Mouse (Mus musculus) layer of hippocampus, postnatal 14 days (tissue): ENCODE measurements around the gene Canx. TPM values are rescaled to one million over a fixed set of nuclear protein-coding genes. Genes with fewer than 3 reads are reported as not detected.

Source experiments
- DNase-seq, 2 experiments: peaks; one replicate each; pipeline ENCODE4 v3.0.0; 2021 to 2022; ENCODE audit warnings: low spot score in 2 of 2, mixed read lengths in 1 of 2
- total RNA-seq, 2 experiments: library from RNA; stranded (reverse); gene quantifications; 2 replicates each; pipeline ENCODE4 v1.2.3; 2021

Gene Canx
- total RNA-seq, 2 experiments from 2014 or later = 424 to 458 TPM

DNA sequence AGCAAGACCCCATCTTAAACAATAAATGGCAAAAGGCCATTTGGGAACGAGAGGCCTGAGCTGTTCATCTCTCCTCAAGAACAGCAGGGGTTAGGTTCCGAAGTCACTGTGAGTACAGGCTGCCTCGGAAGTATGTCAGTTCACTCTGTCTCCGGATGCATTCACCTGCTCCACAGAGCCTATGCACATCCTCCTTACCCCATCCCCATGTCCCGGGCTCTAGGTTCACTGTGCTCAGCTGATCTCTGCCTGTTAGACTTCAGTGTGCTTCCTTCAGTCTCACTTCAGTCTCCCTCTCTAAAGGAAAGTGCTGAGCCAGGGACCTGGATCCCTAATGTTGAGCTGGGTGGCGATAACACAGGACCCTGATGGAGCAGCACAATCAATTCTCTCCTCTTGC, 47.8 kb downstream of the Canx start:
- DNase-seq = no peak

DNA sequence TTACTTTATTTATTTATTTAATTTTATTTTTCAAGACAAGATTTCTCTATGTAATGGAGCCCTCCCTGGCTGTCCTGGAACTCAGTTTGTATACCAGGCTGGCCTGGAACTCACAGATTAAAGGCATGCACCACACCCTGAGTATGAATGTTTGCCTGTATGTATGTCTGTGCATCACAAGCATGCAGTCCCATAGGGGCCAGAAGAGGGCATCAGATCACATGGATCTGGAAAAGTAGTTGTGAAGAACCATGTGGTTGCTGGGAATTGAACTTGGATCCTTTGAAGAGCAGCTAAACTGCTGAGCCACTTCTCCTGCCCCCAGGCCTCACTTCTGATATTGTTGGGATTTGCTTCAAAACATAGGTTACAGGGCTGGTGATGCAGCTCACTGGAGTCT, 48.4 kb downstream of the Canx start:
- DNase-seq = no peak

DNA sequence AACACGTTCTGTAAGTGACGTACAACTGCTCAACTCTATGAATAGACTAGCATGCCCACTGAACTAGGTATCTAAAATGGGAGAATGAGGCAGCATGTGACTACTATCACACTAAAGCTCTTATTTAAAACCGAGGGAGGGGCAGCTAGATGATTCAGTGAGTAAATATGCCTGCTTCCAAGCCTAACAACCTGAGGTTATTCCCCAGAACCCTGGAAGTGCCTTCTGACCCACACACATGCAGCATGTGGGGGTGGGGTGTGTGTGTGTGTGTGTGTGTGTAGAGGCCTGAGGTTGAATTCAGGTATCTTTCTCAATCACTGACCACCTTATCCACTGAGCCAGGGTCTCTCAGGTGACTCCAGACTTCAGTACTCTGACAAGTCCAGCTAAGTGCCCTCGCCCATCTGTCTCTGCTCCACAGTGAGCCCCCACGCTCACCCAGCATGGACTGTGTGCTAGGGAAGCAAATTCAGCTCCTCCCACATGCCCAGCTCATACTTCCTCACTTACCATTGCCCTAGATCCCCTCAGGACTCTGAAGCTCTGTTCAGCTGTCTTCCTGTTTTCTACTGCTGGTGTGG, 49.8 kb downstream of the Canx start:
- DNase-seq = no peak

DNA sequence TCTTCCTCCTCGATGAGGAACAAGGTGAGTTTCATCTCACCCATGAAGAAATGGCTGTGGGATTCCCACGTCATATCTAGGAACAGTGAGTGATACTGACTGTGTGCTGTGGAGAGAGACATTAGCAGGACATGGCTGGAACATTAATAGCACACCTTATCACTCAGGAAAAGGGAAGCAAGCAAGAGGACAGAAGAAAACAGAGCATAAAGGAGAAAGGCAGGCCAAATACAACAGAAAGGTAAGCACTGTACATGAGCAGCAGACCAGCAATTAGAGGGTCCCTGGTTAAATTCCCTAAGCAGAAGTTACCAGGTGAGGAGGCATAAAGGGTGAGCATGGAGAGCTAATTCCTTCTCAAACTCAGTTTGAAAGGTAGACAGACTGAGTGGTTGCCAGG, 50.4 kb downstream of the Canx start:
- DNase-seq = no peak

DNA sequence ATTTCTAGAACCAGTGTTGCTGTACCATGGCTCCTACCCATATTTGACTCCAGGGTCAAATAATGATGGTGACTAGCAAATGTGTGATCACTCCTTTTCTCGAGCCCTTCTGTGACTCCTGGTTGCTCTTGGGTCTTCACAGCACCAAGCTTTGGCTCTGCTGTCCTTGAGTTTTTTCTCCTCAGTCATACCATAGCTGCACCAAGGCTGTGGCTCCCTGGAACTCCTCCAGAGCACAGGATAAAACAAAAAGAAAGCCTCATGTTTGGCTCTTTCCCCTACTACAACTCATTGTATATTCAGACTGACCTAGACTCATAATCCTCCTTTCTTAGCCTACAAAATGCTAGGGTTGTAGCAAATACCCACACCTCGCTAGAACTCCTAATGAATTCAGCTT, 52.7 kb downstream of the Canx start:
- no peak for DNase-seq

DNA sequence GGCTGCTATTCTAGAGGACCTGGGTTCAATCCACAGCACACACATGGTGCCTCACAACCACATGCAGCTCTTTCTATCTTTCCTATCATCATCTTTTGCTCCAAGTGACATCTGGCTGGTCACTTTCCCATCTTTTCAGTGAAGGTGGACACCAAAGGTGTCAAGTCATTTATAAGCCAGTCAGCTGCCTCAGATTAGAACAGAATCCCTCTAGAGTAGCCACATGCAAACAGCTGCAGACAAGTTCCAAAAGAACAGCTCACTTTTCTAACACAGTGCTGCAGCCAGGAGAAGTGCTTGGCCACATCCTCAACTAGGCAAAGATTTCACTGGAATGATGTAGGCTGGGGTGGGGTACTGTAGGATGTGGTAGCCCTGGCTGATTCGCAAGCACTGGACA, 55.6 kb downstream of the Canx start:
- DNase-seq = no peak

DNA sequence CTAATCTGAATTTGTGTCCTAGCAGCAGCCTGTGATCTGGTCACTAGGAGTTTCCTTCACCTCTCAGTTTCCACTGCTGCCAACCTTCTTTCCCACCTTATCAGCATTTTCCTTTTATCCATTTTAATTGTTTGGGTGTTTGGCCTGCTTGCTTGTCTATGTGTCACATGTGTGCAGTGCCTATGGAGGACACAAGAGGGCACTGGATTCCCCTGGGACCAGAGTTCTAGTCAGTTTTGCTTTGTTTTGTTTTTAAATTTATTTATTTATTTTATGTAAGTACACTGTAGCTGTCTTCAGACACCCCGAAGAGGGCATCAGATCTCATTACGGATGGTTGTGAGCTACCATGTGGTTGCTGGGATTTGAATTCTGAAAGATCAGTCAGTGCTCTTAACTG, 56.3 kb downstream of the Canx start:
- no peak for DNase-seq

DNA sequence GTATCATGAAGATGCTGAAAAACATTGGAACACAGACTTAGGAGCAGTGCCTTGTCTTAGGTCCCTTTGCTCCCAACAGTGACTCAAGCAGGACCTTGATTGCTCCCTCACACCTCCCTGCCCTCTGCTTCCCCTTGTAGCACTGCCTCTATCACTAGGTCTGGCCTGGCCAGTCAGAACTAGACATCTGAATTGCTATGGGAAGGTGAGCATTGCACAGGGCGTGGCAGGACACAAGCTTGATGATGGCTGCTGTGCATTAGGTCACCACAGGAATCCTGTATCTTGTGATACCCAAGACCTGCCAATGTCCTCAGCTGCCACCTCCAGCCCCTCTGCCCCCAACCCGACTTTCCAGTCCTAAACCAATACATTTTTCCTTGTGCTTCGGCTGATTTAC, 58.5 kb downstream of the Canx start:
- DNase-seq = no peak

DNA sequence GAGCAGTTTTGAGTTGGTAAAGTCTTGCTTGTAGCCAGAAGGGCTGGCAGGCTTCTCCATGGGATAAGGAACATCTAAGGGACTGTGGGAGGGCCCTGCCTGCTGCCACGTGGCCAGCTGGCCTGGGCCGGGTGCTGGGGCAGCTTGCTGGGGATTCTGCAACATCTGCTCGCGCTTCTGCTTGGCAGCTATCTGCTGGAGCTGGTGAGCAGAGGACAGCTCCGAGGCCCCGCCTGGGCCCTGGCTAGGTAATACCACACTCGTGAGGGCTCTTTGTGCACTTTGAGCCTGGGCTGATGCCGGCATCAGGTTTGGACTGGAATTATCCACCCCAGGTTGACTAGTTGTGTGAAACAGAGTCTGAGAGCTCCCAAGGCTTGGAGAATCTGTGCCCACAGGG, 59.5 kb downstream of the Canx start:
- DNase-seq = no peak

DNA sequence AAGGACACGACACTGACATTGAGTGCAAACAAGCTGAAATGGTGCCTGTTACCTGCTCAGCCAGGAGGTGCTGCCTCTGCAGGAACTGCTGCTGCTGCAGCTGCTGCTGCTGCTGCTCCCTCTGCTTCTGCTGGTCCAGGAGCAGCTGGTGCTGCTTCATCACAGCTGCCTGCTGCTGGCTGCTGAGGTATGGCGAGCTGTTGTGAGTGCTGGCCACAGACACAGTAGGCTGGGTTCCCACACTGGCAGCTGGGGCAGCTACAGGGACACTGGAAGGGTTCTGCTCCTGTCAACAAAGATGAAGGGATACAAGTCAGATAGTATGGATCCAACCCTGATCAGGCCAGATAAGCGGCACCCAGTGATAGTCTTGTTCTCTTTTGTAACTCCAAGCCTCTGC, 62.3 kb downstream of the Canx start:
- no peak for DNase-seq

DNA sequence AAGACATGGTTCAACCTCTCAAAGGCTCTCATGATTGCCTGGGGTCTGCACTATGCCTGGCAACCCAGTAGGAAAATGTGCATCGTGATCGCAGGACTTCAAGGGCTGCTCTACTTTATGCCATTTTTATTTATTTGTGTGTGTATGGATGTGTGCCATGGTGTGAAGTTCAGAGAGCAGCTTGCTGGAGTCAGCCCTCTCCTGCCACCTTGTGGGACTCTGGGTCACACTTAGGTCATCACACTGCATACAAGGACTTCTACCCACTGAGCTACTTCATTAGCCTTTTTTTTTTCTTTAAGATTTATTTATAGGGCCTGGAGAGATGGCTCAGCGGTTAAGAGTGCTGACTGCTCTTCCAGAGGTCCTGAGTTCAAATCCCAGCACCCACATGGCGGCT, 63.5 kb downstream of the Canx start:
- no peak for DNase-seq

DNA sequence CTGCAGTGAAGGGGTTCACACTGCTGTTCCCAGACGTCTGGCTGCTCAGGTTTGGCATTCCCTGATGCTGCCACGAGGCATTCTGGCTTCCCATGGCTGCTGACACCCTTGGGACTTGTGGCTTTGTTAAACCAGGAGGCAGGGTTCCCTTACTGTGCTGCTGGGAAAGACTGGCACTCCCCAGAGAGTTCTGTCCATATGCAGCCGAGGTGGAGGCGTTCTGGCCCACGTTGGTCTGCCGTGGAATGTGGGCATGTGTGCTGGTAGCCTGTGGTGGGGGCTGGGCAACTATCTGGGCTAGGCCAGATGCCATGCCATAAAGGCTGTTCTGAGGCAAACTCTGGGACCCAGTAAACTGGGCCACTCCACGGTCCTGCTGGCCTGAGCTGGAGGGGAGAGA, 67.2 kb downstream of the Canx start:
- peak in 1 of 2 experiments; percentile 52 for DNase-seq

DNA sequence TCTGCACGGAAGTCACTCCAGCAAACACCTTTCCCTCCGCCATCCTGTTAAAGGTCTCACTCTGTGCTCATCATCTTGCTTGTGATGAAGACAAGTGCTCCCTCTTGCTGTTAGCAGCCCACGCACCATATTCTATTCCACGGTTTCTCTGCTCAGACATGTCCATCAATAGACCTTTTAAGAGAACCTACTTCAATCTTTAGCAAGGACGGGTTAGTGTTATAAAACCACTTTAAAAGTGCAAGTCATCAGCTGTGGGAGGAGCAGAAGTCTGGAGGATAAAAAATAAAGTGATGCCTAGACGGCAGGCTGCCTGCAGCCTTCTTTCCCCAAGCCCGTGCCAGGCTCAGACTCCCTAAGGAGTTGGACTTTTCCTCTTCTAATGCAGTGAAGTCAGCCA, 68.9 kb downstream of the Canx start:
- DNase-seq = no peak

DNA sequence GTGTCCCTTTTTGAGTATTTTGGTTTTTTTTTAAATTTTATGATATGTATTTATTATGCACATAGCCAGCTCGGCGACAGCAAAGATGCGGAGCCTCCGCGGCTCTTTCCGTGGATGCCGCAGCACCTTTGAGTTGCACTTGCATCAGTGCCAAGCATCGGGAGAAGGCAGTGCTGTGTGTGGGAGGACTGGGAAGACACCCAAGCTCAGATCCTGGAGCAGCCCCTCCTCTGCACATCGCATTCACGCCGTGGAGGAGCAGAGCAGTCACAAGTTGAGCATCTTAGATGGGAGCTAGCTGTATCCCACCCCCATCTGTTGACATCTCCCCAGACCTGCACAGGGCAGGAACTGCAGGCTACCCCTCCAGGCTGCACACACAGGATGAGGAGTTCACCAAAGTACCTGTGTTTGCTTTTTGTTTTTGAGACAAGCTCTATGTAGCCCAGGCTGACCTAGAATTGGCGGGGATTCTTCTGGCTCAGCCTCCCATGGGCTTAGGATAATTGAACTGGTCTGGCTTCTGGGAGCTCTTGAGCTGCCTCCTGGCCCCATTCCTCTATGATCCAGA, 71.4 kb downstream of the Canx start:
- DNase-seq = peak; percentile 61 to 80

DNA sequence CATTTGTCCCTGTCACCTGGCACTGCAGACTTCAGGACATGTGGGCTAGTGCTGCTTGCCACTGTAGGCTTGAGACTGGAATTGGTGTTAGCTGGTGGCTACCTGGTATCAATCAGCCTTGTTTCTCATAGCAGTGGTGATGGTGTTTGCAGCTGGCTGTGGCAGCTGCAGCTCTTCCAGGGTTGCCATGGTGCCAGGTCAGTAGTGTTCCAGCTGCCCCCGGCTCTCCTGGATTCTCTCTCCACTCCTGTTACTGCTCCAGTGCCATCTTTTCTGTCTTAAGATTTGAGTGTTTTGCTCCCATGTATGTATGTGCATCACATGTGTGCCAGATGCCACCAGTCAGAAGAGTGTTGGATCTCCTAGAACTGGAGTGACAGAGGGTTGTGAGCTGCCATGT, 72.1 kb downstream of the Canx start:
- no peak for DNase-seq

DNA sequence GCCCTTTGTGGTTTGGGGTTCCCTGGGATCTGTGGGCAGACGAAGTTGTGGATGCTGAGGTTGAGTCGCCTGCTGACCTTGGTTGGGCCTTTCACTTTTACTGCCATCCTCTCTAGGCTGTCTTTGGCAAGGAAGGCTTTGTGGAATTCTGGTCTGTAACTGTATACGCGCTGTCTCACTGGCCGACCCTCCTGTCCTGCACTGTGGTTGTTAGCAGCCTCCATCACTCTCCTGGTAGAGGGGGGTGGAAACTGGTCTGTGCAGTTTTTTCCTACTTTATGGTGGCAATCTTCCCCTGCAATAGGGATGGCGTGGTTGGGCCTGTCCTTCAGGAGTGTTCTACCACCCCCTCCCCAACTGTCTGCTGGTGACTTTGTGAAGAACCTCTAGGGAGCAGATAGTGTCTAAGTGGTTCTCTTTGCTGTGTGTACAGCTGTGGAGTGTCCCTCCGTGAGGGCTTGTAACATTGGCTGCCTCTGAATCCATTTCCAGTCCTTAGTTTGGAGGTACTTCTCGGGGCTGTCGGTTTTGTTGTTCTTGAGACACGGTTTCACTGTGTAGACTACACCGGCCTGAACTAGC, 72.7 kb downstream of the Canx start:
- DNase-seq = no peak

DNA sequence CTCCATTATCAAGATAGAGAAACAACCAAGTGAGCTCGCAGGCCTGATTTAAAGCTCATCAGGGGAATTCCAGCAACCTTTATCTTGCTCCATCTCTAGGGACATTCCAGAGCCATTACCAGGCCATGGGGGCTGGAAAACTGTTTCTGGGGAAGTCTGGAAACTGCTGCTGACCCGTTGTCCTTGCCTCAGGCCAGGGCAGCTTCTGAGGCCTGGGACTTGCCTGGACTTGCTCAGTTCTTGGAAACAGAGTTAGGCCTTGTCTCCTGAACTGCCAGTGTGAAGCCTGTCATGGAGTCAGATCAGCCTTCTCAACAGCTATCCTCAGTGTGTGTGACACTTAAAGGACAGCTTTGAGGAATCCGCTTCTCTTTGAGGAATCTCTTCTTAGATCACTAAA, 73.3 kb downstream of the Canx start:
- no peak for DNase-seq

DNA sequence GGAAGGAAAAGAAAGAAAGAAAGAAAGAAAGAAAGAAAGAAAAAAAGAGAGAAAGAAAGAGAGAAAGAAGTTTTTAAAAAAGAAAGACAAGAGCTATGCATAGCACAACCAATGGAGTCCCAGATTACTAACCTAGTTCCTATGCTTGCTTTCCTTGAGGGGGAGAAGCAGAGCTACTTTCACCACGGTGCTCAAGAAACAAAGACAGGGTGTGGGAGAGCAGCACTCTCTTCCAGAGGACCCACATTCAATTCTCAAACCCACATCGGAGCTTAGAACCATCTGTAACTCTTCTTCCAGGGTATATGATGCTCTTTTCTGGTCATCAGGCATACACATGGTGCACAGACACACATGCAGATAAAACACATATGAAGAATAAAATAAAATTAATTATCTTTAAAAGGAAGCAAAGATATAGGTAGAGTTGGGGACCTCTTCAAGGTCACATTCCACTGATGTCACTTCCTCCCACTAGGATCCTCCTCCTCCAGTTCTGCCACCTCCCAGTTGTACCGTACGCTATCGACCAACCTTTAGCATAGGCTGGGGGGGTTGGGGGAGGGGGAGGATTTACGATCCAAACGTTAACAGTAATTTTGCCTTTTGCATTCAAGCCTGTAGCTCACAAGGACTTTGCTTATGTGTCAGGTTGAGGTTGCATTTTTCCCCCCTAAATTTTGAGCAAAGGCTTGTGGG, 76.9 kb downstream of the Canx start:
- no peak for DNase-seq

DNA sequence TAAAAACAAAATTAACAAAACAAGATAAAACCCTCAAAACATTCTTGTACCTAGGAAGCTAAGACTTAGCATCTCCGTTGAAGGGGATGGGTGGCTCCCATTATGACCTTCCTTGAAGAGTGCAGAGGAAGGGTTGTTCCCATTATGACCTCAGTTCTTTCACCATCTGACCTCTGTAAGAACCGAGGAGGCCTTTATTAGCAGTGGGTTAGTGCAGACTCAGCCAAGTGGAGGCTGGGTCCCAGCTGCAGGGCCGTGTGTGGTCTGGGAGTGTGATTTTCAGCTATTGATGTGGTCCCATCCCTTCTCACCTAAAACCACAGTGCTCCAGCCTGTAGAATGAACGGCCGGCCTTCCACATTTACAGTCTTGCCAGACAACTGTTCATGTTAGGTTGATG, 80.2 kb downstream of the Canx start:
- DNase-seq = no peak
